Mouse (Mus musculus) midbrain, embryonic 11.5 days (tissue): Measurements from ENCODE around the gene Capn8. TPM values are rescaled to one million over a fixed set of nuclear protein-coding genes. Genes with fewer than 3 reads are reported as not detected.
A peak's percentile ranks its signal among the peaks of the same experiment; 100 is the strongest.
"Not testable (repeated sequence)": the region's sequence is repeated elsewhere in the genome, so short reads cannot be mapped to it uniquely, and the experiment has no call there.

Source experiments
- ATAC-seq: fragments of 200-750 bp; cut with Nextera tagmentation; 2 replicates; pipeline ENCODE4 v1.8.0; 2017; ENCODE audit warnings: moderate TSS enrichment, moderate library complexity; ENCODE audit not compliant: low FRiP score
- DNase-seq: peaks from one replicate; pipeline ENCODE4 v3.0.0; 2015; ENCODE audit warnings: low spot score; ENCODE audit errors: missing footprints
- H3K27ac ChIP-seq: fragments of 300-500 bp; sonication (generic); 2 replicates; pipeline ENCODE4 v1.5.1; 2014; ENCODE audit warnings: low read depth, low read length
- H3K27me3 ChIP-seq: fragments of 300-500 bp; sonication (generic); 2 replicates; pipeline ENCODE4 v1.6.1; 2014; ENCODE audit warnings: mild to moderate bottlenecking, low read length, moderate library complexity, mixed read lengths; ENCODE audit not compliant: control insufficient read depth, insufficient read depth
- H3K36me3 ChIP-seq: fragments of 300-500 bp; sonication (generic); 2 replicates; pipeline ENCODE4 v1.6.1; 2014; ENCODE audit warnings: mild to moderate bottlenecking, low read length, moderate library complexity, mixed read lengths; ENCODE audit not compliant: control insufficient read depth, insufficient read depth
- H3K4me1 ChIP-seq: fragments of 300-500 bp; sonication (generic); 2 replicates; pipeline ENCODE4 v1.6.1; 2014; ENCODE audit warnings: low read length; ENCODE audit not compliant: control insufficient read depth, insufficient read depth
- H3K4me2 ChIP-seq: fragments of 300-500 bp; sonication (generic); 2 replicates; pipeline ENCODE4 v1.6.1; 2014; ENCODE audit warnings: mild to moderate bottlenecking, moderate library complexity
- H3K4me3 ChIP-seq: fragments of 300-500 bp; sonication (generic); 2 replicates; pipeline ENCODE4 v1.5.1; 2014; ENCODE audit warnings: low read depth, low read length
- H3K9ac ChIP-seq: fragments of 300-500 bp; sonication (generic); 2 replicates; pipeline ENCODE4 v1.6.1; 2014; ENCODE audit warnings: low read length
- H3K9me3 ChIP-seq: fragments of 300-500 bp; sonication (generic); 2 replicates; pipeline ENCODE4 v1.6.1; 2016; ENCODE audit warnings: low read length; ENCODE audit not compliant: control insufficient read depth
- WGBS: fragments of 180-500 bp; shearing (Covaris S2); extraction: QIAGEN DNeasy Blood & Tissue Kit; methylation state at CpG from one replicate; pipeline ENCODE4 v1.1.7; 2014; 5-methylcytosine and 5-hydroxymethylcytosine counted together
- polyA plus RNA-seq: library from polyadenylated mRNA; unstranded; fragments of >200 nt; fragmentation: Nextera tagmentation; extraction: Ambion mirVana; gene quantifications from 2 replicates; pipeline ENCODE4 v1.2.1, GENCODE M21; 2014

Gene Capn8
- polyA plus RNA-seq, 1 experiment from 2014 or later: not detected

- ATAC-seq (no peak), DNase-seq (no peak)
- H3K4me1 ChIP-seq: no peaks in the 10 kb centered on the region
- no peak overlapping the region for H3K27ac ChIP-seq
- H3K4me3 ChIP-seq: no peak overlapping the region
- H3K36me3 ChIP-seq: no peaks in the 10 kb centered on the region
- H3K9ac ChIP-seq: no peak overlapping the region
- no peaks in the 10 kb centered on the region for H3K9me3 ChIP-seq
- WGBS: 72% methylated on average over 1 of the region's 1 CpGs
- no peak overlapping the region for H3K4me2 ChIP-seq
- no peaks in the 10 kb centered on the region for H3K27me3 ChIP-seq
Measured at GRCm38 (mm10) chr1:182626197-182626596, 61.4 kb downstream of the Capn8 start.

GRCm38 (mm10) chr1:182629228-182629627 lies 64.4 kb downstream of the Capn8 start:
- Histone ChIP-seq H3K4me3 (no peak overlapping the region), H3K9ac (no peak overlapping the region), H3K9me3 (no peaks in the 10 kb centered on the region), H3K4me1 (no peaks in the 10 kb centered on the region), H3K36me3 (no peaks in the 10 kb centered on the region), H3K27me3 (no peaks in the 10 kb centered on the region), H3K27ac (no peak overlapping the region), H3K4me2 (no peak overlapping the region)
- DNase-seq (no peak), ATAC-seq (no peak)
- 90% methylated on average over 4 of the region's 4 CpGs for WGBS

- ATAC-seq (no peak), DNase-seq (no peak)
- Histone ChIP-seq H3K9me3 (no peaks in the 10 kb centered on the region), H3K9ac (no peak overlapping the region), H3K4me1 (no peaks in the 10 kb centered on the region; the same call in 1 of the 2 replicates), H3K4me2 (no peak overlapping the region), H3K27me3 (no peaks in the 10 kb centered on the region), H3K27ac (no peak overlapping the region), H3K36me3 (no peaks in the 10 kb centered on the region), H3K4me3 (no peak overlapping the region)
- 84% methylated on average over 12 of the region's 12 CpGs for WGBS
Measured at GRCm38 (mm10) chr1:182633712-182634294, 69.0 kb downstream of the Capn8 start.

- no peaks in the 10 kb centered on the region for H3K9me3 ChIP-seq
- no peaks in the 10 kb centered on the region for H3K27me3 ChIP-seq
- WGBS: 68% methylated on average over 7 of the region's 7 CpGs
- no peak overlapping the region for H3K27ac ChIP-seq
- H3K4me3 ChIP-seq: no peak overlapping the region
- no peaks in the 10 kb centered on the region for H3K36me3 ChIP-seq
- H3K4me2 ChIP-seq: no peak overlapping the region
- no peak overlapping the region for H3K9ac ChIP-seq
- peaks cover 3% of the 10 kb centered on the region; the same call in 1 of the 2 replicates for H3K4me1 ChIP-seq
- DNase-seq (peak; percentile 77), ATAC-seq (no peak)
Measured at GRCm38 (mm10) chr1:182639016-182639415, 74.2 kb downstream of the Capn8 start.

DNA sequence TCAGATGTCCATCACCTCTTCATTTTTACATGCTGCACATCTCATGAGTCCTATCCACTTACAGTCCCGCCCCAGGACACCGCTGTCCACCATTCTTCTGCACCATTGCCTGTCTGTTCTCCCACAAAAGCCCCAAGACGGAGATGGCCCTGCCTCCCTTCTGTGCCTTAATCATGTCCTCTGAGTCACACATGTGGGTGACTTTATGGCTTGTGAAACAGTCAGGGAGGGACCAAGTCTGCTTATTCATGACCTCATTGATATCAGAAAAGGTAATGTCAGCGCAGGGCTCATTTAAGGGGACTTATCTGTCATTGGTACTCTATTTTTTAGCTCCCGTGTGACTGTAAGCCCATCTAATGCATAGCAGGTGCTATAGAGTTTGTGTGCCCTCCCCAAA lies 74.6 kb downstream of the Capn8 start:
- WGBS: 91% methylated on average over 5 of the region's 5 CpGs
- Histone ChIP-seq H3K4me3 (no peak overlapping the region), H3K36me3 (no peaks in the 10 kb centered on the region), H3K9me3 (no peaks in the 10 kb centered on the region), H3K27ac (no peak overlapping the region), H3K27me3 (no peaks in the 10 kb centered on the region), H3K9ac (no peak overlapping the region), H3K4me2 (no peak overlapping the region), H3K4me1 (peaks cover 3% of the 10 kb centered on the region; the same call in 1 of the 2 replicates)
- no peak for ATAC-seq
- DNase-seq: peak; percentile 66

DNA sequence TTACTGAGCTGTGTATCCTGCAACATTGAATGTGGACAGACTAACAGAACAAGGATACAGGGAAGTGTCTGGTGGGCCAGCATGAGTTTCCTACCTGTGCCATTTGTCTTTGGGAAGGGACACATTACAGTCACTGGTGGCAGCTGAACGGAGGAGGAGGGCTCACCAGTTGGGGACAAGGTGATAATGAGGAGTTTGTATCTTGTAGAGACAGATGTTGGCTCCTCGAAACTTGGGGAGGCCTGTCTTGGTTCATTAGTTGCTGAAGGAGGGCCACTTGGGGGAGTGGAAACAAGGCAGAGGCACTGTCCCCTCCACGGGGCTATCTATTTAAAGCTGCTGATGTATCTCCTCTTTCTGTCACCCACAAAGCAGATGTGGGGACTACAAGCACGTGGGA lies 75.3 kb downstream of the Capn8 start:
- Histone ChIP-seq H3K36me3 (no peaks in the 10 kb centered on the region), H3K27ac (no peak overlapping the region), H3K27me3 (no peaks in the 10 kb centered on the region), H3K9me3 (no peaks in the 10 kb centered on the region), H3K4me2 (no peak overlapping the region), H3K4me3 (no peak overlapping the region), H3K9ac (no peak overlapping the region), H3K4me1 (peaks cover 6% of the 10 kb centered on the region)
- DNase-seq (peak; percentile 66), ATAC-seq (no peak)
- WGBS: 76% methylated on average over 4 of the region's 4 CpGs

GRCm38 (mm10) chr1:182642779-182643178 lies 78.0 kb downstream of the Capn8 start:
- Histone ChIP-seq H3K4me3 (no peak overlapping the region), H3K9me3 (no peaks in the 10 kb centered on the region), H3K4me2 (no peak overlapping the region), H3K4me1 (peaks cover 9% of the 10 kb centered on the region), H3K27me3 (no peaks in the 10 kb centered on the region), H3K36me3 (no peaks in the 10 kb centered on the region), H3K27ac (no peak overlapping the region), H3K9ac (no peak overlapping the region)
- peak; percentile 86 for DNase-seq
- peak; percentile 2; the same call in 1 of the 2 replicates for ATAC-seq
- 50% methylated on average over 2 of the region's 2 CpGs for WGBS

GRCm38 (mm10) chr1:182644418-182644817 lies 79.6 kb downstream of the Capn8 start:
- H3K9me3 ChIP-seq, H3K27me3 ChIP-seq, H3K36me3 ChIP-seq, H3K27ac ChIP-seq, H3K4me2 ChIP-seq, H3K4me1 ChIP-seq, H3K9ac ChIP-seq, H3K4me3 ChIP-seq, ATAC-seq: not testable (repeated sequence)
- peak; percentile 81 for DNase-seq
- WGBS: 80% methylated on average over 8 of the region's 8 CpGs

DNA sequence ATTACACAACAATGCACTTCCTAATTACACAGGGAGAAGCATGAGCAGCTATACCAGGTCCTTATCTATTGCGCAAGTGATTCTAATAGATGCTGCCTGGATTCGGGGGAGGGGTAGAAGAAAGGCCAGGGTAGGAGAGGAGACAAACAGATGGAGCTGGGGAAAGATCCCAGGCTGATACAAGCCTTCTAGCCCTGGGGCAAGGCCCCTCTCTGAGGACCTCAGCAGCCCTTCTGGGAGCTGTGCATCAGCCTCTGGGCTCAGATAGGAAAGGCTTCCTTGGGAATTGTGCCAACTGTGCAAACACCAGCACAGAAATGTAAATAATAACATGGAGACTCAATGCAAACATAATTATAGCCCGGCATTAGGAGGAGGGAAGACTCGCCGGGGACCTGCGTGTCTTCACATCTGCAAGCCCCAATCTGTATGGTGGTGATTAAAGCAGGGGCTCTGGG lies 80.4 kb downstream of the Capn8 start:
- DNase-seq: peak; percentile 87

More for the DNA sequence above, 80.4 kb downstream of the Capn8 start:
- no peak overlapping the region for H3K9ac ChIP-seq
- H3K4me2 ChIP-seq: no peak overlapping the region
- H3K27me3 ChIP-seq: no peaks in the 10 kb centered on the region
- H3K9me3 ChIP-seq: no peaks in the 10 kb centered on the region
- no peak overlapping the region for H3K4me3 ChIP-seq
- WGBS: 69% methylated on average over 6 of the region's 6 CpGs
- no peaks in the 10 kb centered on the region for H3K36me3 ChIP-seq
- peaks cover 9% of the 10 kb centered on the region for H3K4me1 ChIP-seq
- no peak overlapping the region for H3K27ac ChIP-seq
- peak; percentile 61 for ATAC-seq
